Mouse (Mus musculus) skeletal muscle tissue, postnatal 0 days (tissue): Measurements from ENCODE around the gene Ildr1. TPM values are rescaled to one million over a fixed set of nuclear protein-coding genes. Genes with fewer than 3 reads are reported as not detected.

Experiments
- polyA plus RNA-seq: library from polyadenylated mRNA; unstranded; fragments of >200 nt; fragmentation: Nextera tagmentation; extraction: Ambion mirVana; gene quantifications from 2 replicates; pipeline ENCODE4 v1.2.1, GENCODE M21; 2015

Ildr1 gene
- not detected in 2 replicates for polyA plus RNA-seq

GRCm38 (mm10) chr16:36693818-36694413 is at the start of gene Ildr1:
Ildr1 (plus strand) TSS chr16:36693978.

GRCm38 (mm10) chr16:36665782-36666181 is 28.0 kb upstream of the Ildr1 start, which contains the start of gene Cd86:
Cd86 (minus strand) TSS chr16:36666081.

Other genes starting within 250 kb of the Ildr1 start
- gene Stfa3, start 238.6 kb upstream of the Ildr1 start, polyA plus RNA-seq, result 1.9 and 120 TPM in 2 replicates
- 0.04 and 0.13 TPM in 2 replicates for gene Casr, start 131.8 kb upstream of the Ildr1 start, polyA plus RNA-seq
- gene Cd86, start 27.9 kb upstream of the Ildr1 start, polyA plus RNA-seq, result 1.2 and 2.5 TPM in 2 replicates
- 0.68 and 1.9 TPM in 2 replicates for gene Slc15a2, start 91.0 kb downstream of the Ildr1 start, polyA plus RNA-seq
- gene Iqcb1, start 134.4 kb downstream of the Ildr1 start, polyA plus RNA-seq, result 19.0 and 22.0 TPM in 2 replicates
- gene Eaf2, start 181.0 kb downstream of the Ildr1 start, polyA plus RNA-seq, result 0.62 and 1.1 TPM in 2 replicates
- 56.6 and 62.9 TPM in 2 replicates for gene Golgb1, start 181.2 kb downstream of the Ildr1 start, polyA plus RNA-seq
- gene Hcls1, start 241.0 kb downstream of the Ildr1 start, polyA plus RNA-seq, result 4.6 and 7.2 TPM in 2 replicates